Mouse (Mus musculus) midbrain, embryonic 13.5 days (tissue): ENCODE measurements around the gene Enox1. TPM values are rescaled to one million over a fixed set of nuclear protein-coding genes. Genes with fewer than 3 reads are reported as not detected.
"Not testable (repeated sequence)": the region's sequence is repeated elsewhere in the genome, so short reads cannot be mapped to it uniquely, and the experiment has no call there.

ENCODE experiments used
- ATAC-seq: fragments of 200-750 bp; cut with Nextera tagmentation; 2 replicates; pipeline ENCODE4 v1.8.0; 2017; ENCODE audit warnings: mild to moderate bottlenecking, moderate TSS enrichment, moderate library complexity
- H3K27ac ChIP-seq: fragments of 300-500 bp; sonication (generic); 2 replicates; pipeline ENCODE4 v1.5.1; 2015; ENCODE audit warnings: inconsistent platforms, mild to moderate bottlenecking, moderate library complexity
- H3K27me3 ChIP-seq: fragments of 300-500 bp; sonication (generic); 2 replicates; pipeline ENCODE4 v1.6.1; 2015; ENCODE audit warnings: mild to moderate bottlenecking, inconsistent platforms
- H3K36me3 ChIP-seq: fragments of 300-500 bp; sonication (generic); 2 replicates; pipeline ENCODE4 v1.6.1; 2015; ENCODE audit warnings: mild to moderate bottlenecking, inconsistent platforms
- H3K4me1 ChIP-seq: fragments of 300-500 bp; sonication (generic); replicated peaks from 2 replicates; pipeline ENCODE4 v1.6.1; 2015; ENCODE audit warnings: inconsistent platforms
- H3K4me2 ChIP-seq: fragments of 300-500 bp; sonication (generic); replicated peaks from 2 replicates; pipeline ENCODE4 v1.6.1; 2015; ENCODE audit warnings: moderate library complexity, mild to moderate bottlenecking, inconsistent platforms
- H3K4me3 ChIP-seq: fragments of 300-500 bp; sonication (generic); replicated peaks from 2 replicates; pipeline ENCODE4 v1.5.1; 2015; ENCODE audit warnings: mild to moderate bottlenecking, inconsistent platforms
- H3K9ac ChIP-seq: fragments of 300-500 bp; sonication (generic); replicated peaks from 2 replicates; pipeline ENCODE4 v1.6.1; 2015; ENCODE audit warnings: mild to moderate bottlenecking, inconsistent platforms
- H3K9me3 ChIP-seq: fragments of 300-500 bp; sonication (generic); 2 replicates; pipeline ENCODE4 v1.6.1; 2016; ENCODE audit warnings: mild to moderate bottlenecking, inconsistent platforms
- WGBS: fragments of 180-500 bp; shearing (Covaris S2); methylation state at CpG from one replicate; pipeline ENCODE4 v1.1.7; 2015; 5-methylcytosine and 5-hydroxymethylcytosine counted together
- polyA plus RNA-seq: library from polyadenylated mRNA; unstranded; fragments of >200 nt; fragmentation: Nextera tagmentation; extraction: Ambion mirVana; gene quantifications from 2 replicates; pipeline ENCODE4 v1.2.1, GENCODE M21; 2015

Enox1 gene
- 44.0 and 45.2 TPM in 2 replicates for polyA plus RNA-seq

DNA sequence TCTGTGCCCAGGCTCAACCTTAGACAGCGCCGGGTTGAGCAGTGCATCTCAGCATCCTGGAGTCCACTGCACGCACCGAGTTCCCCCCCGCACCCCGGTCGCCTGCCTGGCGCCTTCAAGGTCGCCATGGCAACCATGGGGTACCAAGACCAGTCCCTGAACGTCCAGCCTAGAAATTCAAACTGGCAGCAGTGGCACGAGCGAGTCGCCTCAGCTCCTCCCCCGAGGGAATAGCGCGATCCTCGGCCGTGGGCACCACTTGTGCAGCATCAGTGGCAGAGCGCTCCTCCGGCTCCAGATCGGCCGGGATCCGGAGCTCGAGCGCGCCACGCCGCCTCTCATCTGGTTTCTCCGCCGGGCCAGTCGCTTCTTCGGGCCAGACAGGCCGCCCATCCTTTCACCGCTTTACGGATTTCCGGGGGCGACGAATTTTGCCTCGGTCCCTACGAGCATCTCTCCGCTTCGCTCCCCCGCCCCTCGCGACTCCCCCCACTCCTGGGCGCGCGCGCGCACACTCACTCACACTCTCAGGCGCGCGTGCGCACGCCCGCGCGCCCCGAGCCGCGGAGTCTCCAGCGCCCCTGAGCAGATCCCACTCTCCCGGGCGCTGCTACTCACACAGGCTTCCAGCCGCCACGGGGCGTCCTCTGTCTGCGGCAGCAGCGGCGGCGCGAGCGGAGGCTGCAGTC, at the start of gene Enox1:
Gene Enox1, plus strand, starts transcription at position 542 of the 689 bp plus-strand sequence.
- Histone ChIP-seq H3K27me3 (0 out of 2 replicates have a peak, but pooled peaks cover 4% of the 10 kb centered on the region), H3K4me1 (peaks cover 49% of the 10 kb centered on the region), H3K27ac (peak within 1 kb of the TSS; percentile 93), H3K4me2 (peak within 1 kb of the TSS; percentile 85), H3K36me3 (no peaks in the 10 kb centered on the region), H3K9me3 (no peaks in the 10 kb centered on the region), H3K4me3 (peak within 1 kb of the TSS; percentile 77), H3K9ac (peak within 1 kb of the TSS; percentile 91)
- peak; percentile 91 for ATAC-seq
- WGBS = under 1% methylated on average over 72 of the region's 73 CpGs

DNA sequence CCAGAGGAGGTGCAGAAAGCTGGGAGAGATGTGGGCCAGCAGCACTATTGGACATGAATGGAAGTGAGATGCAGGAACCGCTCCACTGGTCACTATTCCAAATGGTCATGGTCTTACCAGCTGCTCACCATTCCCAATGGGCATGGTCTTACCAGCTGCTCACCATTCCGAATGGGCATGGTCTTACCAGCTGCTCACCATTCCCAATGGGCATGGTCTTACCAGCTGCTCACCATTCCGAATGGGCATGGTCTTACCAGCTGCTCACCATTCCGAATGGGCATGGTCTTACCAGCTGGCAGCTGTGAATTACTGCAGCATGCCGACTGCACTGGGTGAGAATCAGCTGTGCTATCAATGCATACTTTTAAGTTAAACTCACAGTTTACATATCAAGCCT, 45.9 kb upstream of the Enox1 start:
- H3K27ac ChIP-seq, H3K9ac ChIP-seq, H3K9me3 ChIP-seq, H3K4me3 ChIP-seq, H3K4me2 ChIP-seq, H3K27me3 ChIP-seq, H3K4me1 ChIP-seq, H3K36me3 ChIP-seq, ATAC-seq: not testable (repeated sequence)
- 65% methylated on average over 5 of the region's 5 CpGs for WGBS

- H3K4me3 ChIP-seq = no peak overlapping the region
Observed at GRCm38 (mm10) chr14:77130612-77131011, 26.0 kb upstream of the Enox1 start.

DNA sequence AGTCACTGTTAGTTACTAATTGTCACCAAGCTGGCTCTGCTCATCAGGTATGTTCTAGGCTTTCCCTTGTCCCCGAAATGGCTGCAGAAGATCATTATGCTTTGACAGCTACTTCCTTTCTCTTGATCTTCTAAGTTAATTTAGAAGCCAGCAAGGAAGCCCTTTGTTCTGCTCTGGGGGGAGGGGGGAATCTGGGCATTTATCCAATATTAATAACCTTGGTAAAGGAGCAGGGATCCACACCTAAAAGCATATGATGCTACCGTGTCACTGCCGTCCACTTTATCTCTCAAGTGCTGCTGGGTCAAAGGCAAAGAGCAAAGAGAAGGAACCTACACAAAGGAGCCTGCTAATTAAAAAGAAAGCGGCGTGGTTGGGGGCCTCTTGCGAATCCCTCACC, 19.6 kb upstream of the Enox1 start:
- ATAC-seq = no peak
- Histone ChIP-seq H3K4me3 (no peak overlapping the region), H3K36me3 (no peaks in the 10 kb centered on the region), H3K9me3 (no peaks in the 10 kb centered on the region), H3K9ac (no peak overlapping the region), H3K4me1 (peaks cover 6% of the 10 kb centered on the region), H3K27ac (no peak overlapping the region), H3K27me3 (peaks cover 5% of the 10 kb centered on the region; the same call in 1 of the 2 replicates), H3K4me2 (no peak overlapping the region)
- 44% methylated on average over 6 of the region's 6 CpGs for WGBS

More at GRCm38 (mm10) chr14:77130612-77131011, 26.0 kb upstream of the Enox1 start:
- 96% methylated on average over 5 of the region's 5 CpGs for WGBS
- Histone ChIP-seq H3K36me3 (no peaks in the 10 kb centered on the region), H3K4me2 (no peak overlapping the region), H3K27me3 (no peaks in the 10 kb centered on the region), H3K9ac (no peak overlapping the region), H3K9me3 (no peaks in the 10 kb centered on the region), H3K27ac (no peak overlapping the region), H3K4me1 (no peaks in the 10 kb centered on the region; the same call in 1 of the 2 replicates)
- ATAC-seq = no peak

DNA sequence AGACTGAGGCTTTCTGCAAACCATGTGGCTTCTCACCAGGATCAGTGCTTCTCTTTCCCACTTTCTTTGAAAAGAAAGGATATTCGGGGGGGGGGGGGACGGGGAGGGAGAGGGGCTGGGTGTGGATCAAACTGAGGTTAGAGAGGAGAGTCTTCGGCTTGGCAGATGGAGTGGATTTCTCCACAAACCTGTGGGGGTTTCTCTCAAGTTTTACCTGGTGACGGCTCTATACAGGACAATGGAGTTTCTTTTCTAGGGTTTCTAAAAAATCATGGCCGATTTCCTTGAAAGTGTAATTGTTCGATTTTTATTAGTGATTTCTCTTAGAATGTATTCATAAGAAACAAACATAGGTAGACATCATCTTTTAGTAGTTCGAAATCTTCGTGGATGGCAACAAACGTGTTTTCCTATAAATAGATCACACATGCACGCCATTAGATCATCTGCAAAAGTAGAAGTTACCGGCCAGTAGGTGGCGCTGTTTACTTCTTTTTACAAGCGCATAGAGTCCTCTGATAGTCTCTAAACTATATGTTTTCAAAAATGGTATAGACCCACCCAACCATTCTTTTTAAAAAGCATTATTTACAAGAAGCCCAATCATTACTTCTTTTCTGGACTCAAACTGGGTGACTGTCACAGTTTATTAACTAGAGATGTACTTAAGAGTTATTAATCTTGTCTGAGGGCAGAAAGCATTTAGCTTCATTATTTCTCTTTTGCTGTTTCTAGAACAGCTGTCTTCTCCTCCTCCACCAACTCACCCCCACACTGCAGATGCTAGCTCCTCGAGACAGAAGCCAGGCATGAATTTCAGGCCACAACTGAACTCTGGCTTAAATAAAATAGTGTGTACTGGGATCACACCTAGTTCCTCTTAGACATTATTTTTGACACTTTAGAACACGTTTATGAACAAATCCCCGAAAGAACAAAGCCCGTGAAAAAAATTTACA, 15.0 kb upstream of the Enox1 start:
- H3K9me3 ChIP-seq = no peaks in the 10 kb centered on the region
- peaks cover 17% of the 10 kb centered on the region for H3K4me1 ChIP-seq
- H3K4me3 ChIP-seq = no peak overlapping the region
- 28% methylated on average over 16 of the region's 17 CpGs for WGBS
- peak overlapping the region; percentile 41; the same call in 1 of the 2 replicates for H3K27ac ChIP-seq
- H3K9ac ChIP-seq = no peak overlapping the region
- H3K4me2 ChIP-seq = no peak overlapping the region
- peak; percentile 90 for ATAC-seq
- no peaks in the 10 kb centered on the region for H3K36me3 ChIP-seq
- H3K27me3 ChIP-seq = peaks cover 5% of the 10 kb centered on the region; the same call in 1 of the 2 replicates

GRCm38 (mm10) chr14:77145103-77145502, 11.5 kb upstream of the Enox1 start:
- no peaks in the 10 kb centered on the region for H3K9me3 ChIP-seq
- peaks cover 5% of the 10 kb centered on the region; the same call in 1 of the 2 replicates for H3K27me3 ChIP-seq
- H3K4me2 ChIP-seq = no peak overlapping the region
- H3K36me3 ChIP-seq = no peaks in the 10 kb centered on the region
- no peak overlapping the region for H3K4me3 ChIP-seq
- ATAC-seq = no peak
- H3K9ac ChIP-seq = no peak overlapping the region
- 88% methylated on average over 4 of the region's 4 CpGs for WGBS
- no peak overlapping the region for H3K27ac ChIP-seq
- peaks cover 13% of the 10 kb centered on the region for H3K4me1 ChIP-seq

GRCm38 (mm10) chr14:77147635-77148034, 8.9 kb upstream of the Enox1 start:
- H3K9me3 ChIP-seq = no peaks in the 10 kb centered on the region
- H3K36me3 ChIP-seq = no peaks in the 10 kb centered on the region
- ATAC-seq = no peak
- no peak overlapping the region for H3K9ac ChIP-seq
- no peak overlapping the region for H3K4me2 ChIP-seq
- no peak overlapping the region for H3K27ac ChIP-seq
- peaks cover 4% of the 10 kb centered on the region; the same call in 1 of the 2 replicates for H3K4me1 ChIP-seq
- no peaks in the 10 kb centered on the region for H3K27me3 ChIP-seq
- H3K4me3 ChIP-seq = no peak overlapping the region
- 94% methylated on average over 1 of the region's 1 CpGs for WGBS

DNA sequence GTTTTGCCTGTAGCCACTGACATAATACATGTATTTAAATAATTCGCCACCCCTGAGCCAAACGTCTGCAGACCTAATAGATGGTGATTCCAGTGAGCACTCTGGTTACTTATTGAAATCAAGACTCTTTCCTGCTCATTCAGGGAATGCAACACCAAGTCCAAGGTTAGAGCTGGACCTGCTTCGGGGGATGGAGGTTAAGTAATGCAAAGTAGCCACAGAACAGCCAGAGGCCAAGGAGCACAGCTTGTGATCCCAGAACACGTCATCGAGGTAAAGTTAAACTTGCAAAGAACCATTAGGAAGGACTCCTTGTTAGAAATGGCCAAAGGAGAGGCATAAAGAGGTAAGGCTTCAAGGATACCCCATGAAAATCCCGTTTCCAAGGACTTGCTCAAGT, 6.0 kb upstream of the Enox1 start:
- no peak overlapping the region for H3K9ac ChIP-seq
- H3K27me3 ChIP-seq = 0 out of 2 replicates have a peak, but pooled peaks cover 4% of the 10 kb centered on the region
- H3K27ac ChIP-seq = no peak overlapping the region
- 75% methylated on average over 6 of the region's 6 CpGs for WGBS
- ATAC-seq = no peak
- H3K36me3 ChIP-seq = no peaks in the 10 kb centered on the region
- H3K4me3 ChIP-seq = no peak overlapping the region
- peaks cover 7% of the 10 kb centered on the region for H3K4me1 ChIP-seq
- no peaks in the 10 kb centered on the region for H3K9me3 ChIP-seq
- H3K4me2 ChIP-seq = no peak overlapping the region

DNA sequence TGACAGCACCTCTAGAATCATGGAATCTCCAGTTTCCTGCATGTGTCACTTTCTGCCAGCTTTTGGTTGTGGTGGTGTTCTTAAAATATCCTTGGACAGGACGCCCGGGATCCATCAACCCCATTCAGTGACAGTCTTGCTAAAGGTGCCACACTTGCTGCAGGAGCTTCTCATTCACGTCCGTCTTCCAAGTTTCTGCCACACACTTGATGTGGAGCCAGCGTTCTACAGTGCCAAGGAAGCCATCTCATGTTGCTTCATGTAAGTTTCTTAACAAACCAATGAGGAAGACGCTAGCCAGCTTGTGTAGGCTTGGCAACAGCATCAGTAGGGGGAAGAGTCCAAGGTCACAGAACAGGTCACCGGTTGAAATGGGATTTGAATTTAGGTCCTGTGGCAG, 5.1 kb upstream of the Enox1 start:
- ATAC-seq = no peak
- Histone ChIP-seq H3K36me3 (no peaks in the 10 kb centered on the region), H3K9me3 (no peaks in the 10 kb centered on the region), H3K4me1 (peaks cover 11% of the 10 kb centered on the region), H3K27me3 (0 out of 2 replicates have a peak, but pooled peaks cover 4% of the 10 kb centered on the region), H3K27ac (no peak overlapping the region), H3K4me3 (no peak overlapping the region), H3K9ac (no peak overlapping the region), H3K4me2 (no peak overlapping the region)
- WGBS = 91% methylated on average over 7 of the region's 7 CpGs

DNA sequence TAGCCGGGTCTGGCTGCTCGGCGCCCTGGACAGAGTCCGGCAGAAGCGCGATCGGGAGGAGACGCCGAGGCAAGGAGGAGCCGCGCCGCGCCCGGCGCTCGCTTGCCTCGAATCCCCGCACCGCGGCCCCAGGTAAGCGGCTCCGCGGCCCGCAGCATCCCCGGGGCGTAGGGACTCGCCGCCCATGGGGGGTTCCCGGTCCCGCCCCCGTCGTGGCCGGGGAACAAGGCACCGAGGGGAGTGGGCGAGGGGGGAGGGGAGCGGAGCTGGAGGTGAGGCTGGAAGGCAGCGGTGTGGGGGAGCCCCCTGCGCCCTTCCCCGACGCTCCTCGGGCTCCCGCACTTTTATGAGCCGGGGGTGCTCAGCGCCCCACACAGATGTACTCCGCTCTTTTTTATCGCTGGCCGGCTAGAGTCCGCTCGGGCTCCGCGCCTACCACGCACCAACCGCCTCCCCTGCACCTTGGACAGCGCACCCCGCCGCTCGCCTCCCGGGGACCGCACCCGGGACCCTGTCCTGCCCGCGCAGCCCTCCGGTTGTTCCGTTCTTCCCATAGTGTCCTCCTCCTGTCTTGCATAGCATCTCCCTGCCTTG, 445 bp downstream of the Enox1 start:
- peak overlapping the region; percentile 85 for H3K4me2 ChIP-seq

DNA sequence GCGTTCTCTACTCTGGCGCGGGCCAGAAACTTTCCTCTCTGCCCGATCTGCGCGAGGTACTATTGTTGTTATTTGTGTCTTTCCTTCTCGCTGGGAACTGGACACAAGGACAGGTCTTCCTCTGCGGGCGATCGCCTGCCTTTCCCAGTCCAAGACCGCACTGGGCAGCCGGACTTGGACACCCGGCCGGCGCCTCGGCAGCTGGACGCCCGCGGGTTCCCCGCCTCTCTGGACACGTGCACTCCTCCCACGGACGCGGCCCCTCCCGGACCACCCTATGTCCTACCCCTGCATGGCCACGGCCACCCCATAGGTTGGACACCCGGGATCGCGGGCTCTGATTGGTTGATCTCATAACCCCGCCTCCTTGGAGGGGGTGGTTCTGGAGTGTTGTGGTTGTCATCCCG, 945 bp downstream of the Enox1 start:
- peak; percentile 84 for ATAC-seq
- WGBS = under 1% methylated on average over 31 of the region's 31 CpGs
- Histone ChIP-seq H3K27me3 (0 out of 2 replicates have a peak, but pooled peaks cover 4% of the 10 kb centered on the region), H3K9ac (peak overlapping the region; percentile 91), H3K9me3 (no peaks in the 10 kb centered on the region), H3K4me3 (peak overlapping the region; percentile 77), H3K36me3 (no peaks in the 10 kb centered on the region), H3K4me2 (peak overlapping the region; percentile 85), H3K4me1 (peaks cover 52% of the 10 kb centered on the region), H3K27ac (peak overlapping the region; percentile 93)

More for the DNA sequence above, 445 bp downstream of the Enox1 start:
- WGBS = 1% methylated on average over 50 of the region's 64 CpGs
- Histone ChIP-seq H3K27ac (peak overlapping the region; percentile 93), H3K9me3 (no peaks in the 10 kb centered on the region), H3K4me1 (peaks cover 50% of the 10 kb centered on the region), H3K36me3 (no peaks in the 10 kb centered on the region), H3K9ac (peak overlapping the region; percentile 91), H3K4me3 (peak overlapping the region; percentile 77), H3K27me3 (0 out of 2 replicates have a peak, but pooled peaks cover 4% of the 10 kb centered on the region)
- ATAC-seq = peak; percentile 65
